Mouse (Mus musculus): ENCODE data around the gene C2. TPM values are rescaled to one million over a fixed set of nuclear protein-coding genes. Genes with fewer than 3 reads are reported as not detected.
A peak's percentile ranks its signal among the peaks of the same experiment; 100 is the strongest.

C2 gene
- polyA plus RNA-seq, 1 experiment from 2014 or later = 0.94 TPM

GRCm38 (mm10) chr17:34899890-34900243 is 1.8 kb upstream of the C2 start:
- H3K4me3 ChIP-seq (ENCODE audit: low read depth, low read length) = peak overlapping the region; percentile 78
- peaks cover 23% of the 10 kb centered on the region; the same call in 1 of the 2 replicates for H3K4me1 ChIP-seq (ENCODE audit: control insufficient read depth, insufficient read depth, low read length)
- H3K27ac ChIP-seq (ENCODE audit: low read depth, low read length) = peak overlapping the region; percentile 90
- H3K4me2 ChIP-seq = peak overlapping the region; percentile 93
- peak overlapping the region; percentile 98 for H3K9ac ChIP-seq (ENCODE audit: low read depth, low read length)
- H3K27me3 ChIP-seq (ENCODE audit: control insufficient read depth, insufficient read depth, low read length) = no peaks in the 10 kb centered on the region
- 5% methylated on average over 5 of the region's 5 CpGs for WGBS (ENCODE audit: insufficient replicate concordance)
- ATAC-seq (replicated peaks; ENCODE audit: insufficient number of reproducible peaks, low FRiP score, low TSS enrichment) = no peak
- peaks cover 15% of the 10 kb centered on the region for H3K36me3 ChIP-seq (ENCODE audit: control insufficient read depth, insufficient read depth, low read length)
- no peaks in the 10 kb centered on the region for H3K9me3 ChIP-seq (replicated peaks; ENCODE audit: control insufficient read depth, low read length)

GRCm38 (mm10) chr17:34899053-34899889 is 1.2 kb upstream of the C2 start:
- under 1% methylated on average over 39 of the region's 45 CpGs for WGBS (ENCODE audit: insufficient replicate concordance)
- Histone ChIP-seq H3K27ac (ENCODE audit: low read depth, low read length) (peak overlapping the region; percentile 90), H3K4me2 (peak overlapping the region; percentile 93), H3K4me3 (ENCODE audit: low read depth, low read length) (peak overlapping the region; percentile 78), H3K9ac (ENCODE audit: low read depth, low read length) (peak overlapping the region; percentile 98), H3K9me3 (replicated peaks; ENCODE audit: control insufficient read depth, low read length) (no peaks in the 10 kb centered on the region), H3K36me3 (ENCODE audit: control insufficient read depth, insufficient read depth, low read length) (peaks cover 15% of the 10 kb centered on the region), H3K4me1 (ENCODE audit: control insufficient read depth, insufficient read depth, low read length) (peaks cover 24% of the 10 kb centered on the region; the same call in 1 of the 2 replicates), H3K27me3 (ENCODE audit: control insufficient read depth, insufficient read depth, low read length) (no peaks in the 10 kb centered on the region)
- no peak for ATAC-seq (replicated peaks; ENCODE audit: insufficient number of reproducible peaks, low FRiP score, low TSS enrichment)

- ATAC-seq (replicated peaks; ENCODE audit: insufficient number of reproducible peaks, low FRiP score, low TSS enrichment) = no peak
- H3K27ac ChIP-seq (ENCODE audit: low read depth, low read length) = peak overlapping the region; percentile 90
- peaks cover 15% of the 10 kb centered on the region for H3K36me3 ChIP-seq (ENCODE audit: control insufficient read depth, insufficient read depth, low read length)
- H3K27me3 ChIP-seq (ENCODE audit: control insufficient read depth, insufficient read depth, low read length) = no peaks in the 10 kb centered on the region
- peak overlapping the region; percentile 98 for H3K9ac ChIP-seq (ENCODE audit: low read depth, low read length)
- peak overlapping the region; percentile 78 for H3K4me3 ChIP-seq (ENCODE audit: low read depth, low read length)
- WGBS (ENCODE audit: insufficient replicate concordance) = under 1% methylated on average over 16 of the region's 47 CpGs
- H3K4me1 ChIP-seq (ENCODE audit: control insufficient read depth, insufficient read depth, low read length) = peaks cover 26% of the 10 kb centered on the region
- H3K9me3 ChIP-seq (replicated peaks; ENCODE audit: control insufficient read depth, low read length) = no peaks in the 10 kb centered on the region
- H3K4me2 ChIP-seq = peak overlapping the region; percentile 93
Measured at GRCm38 (mm10) chr17:34898706-34899052, 614 bp upstream of the C2 start.

- Histone ChIP-seq H3K9ac (ENCODE audit: low read depth, low read length) (peak overlapping the region; percentile 98), H3K9me3 (replicated peaks; ENCODE audit: control insufficient read depth, low read length) (no peaks in the 10 kb centered on the region), H3K27me3 (ENCODE audit: control insufficient read depth, insufficient read depth, low read length) (no peaks in the 10 kb centered on the region), H3K4me2 (peak overlapping the region; percentile 93), H3K36me3 (ENCODE audit: control insufficient read depth, insufficient read depth, low read length) (peaks cover 11% of the 10 kb centered on the region), H3K27ac (ENCODE audit: low read depth, low read length) (peak overlapping the region; percentile 90), H3K4me1 (ENCODE audit: control insufficient read depth, insufficient read depth, low read length) (peaks cover 29% of the 10 kb centered on the region), H3K4me3 (ENCODE audit: low read depth, low read length) (peak overlapping the region; percentile 78)
- ATAC-seq (replicated peaks; ENCODE audit: insufficient number of reproducible peaks, low FRiP score, low TSS enrichment) = no peak
- WGBS (ENCODE audit: insufficient replicate concordance) = 10% methylated on average over 10 of the region's 10 CpGs
Measured at GRCm38 (mm10) chr17:34897373-34898159, 499 bp downstream of the C2 start.

GRCm38 (mm10) chr17:34896366-34896765 is 1.7 kb downstream of the C2 start:
- Histone ChIP-seq H3K9ac (ENCODE audit: low read depth, low read length) (no peak overlapping the region), H3K4me1 (ENCODE audit: control insufficient read depth, insufficient read depth, low read length) (peaks cover 29% of the 10 kb centered on the region), H3K27ac (ENCODE audit: low read depth, low read length) (no peak overlapping the region), H3K4me2 (no peak overlapping the region), H3K36me3 (ENCODE audit: control insufficient read depth, insufficient read depth, low read length) (peaks cover 9% of the 10 kb centered on the region), H3K4me3 (ENCODE audit: low read depth, low read length) (no peak overlapping the region), H3K9me3 (replicated peaks; ENCODE audit: control insufficient read depth, low read length) (no peaks in the 10 kb centered on the region), H3K27me3 (ENCODE audit: control insufficient read depth, insufficient read depth, low read length) (no peaks in the 10 kb centered on the region)
- no peak for ATAC-seq (replicated peaks; ENCODE audit: insufficient number of reproducible peaks, low FRiP score, low TSS enrichment)
- WGBS (ENCODE audit: insufficient replicate concordance) = 84% methylated on average over 17 of the region's 17 CpGs

- WGBS (ENCODE audit: insufficient replicate concordance) = 93% methylated on average over 15 of the region's 15 CpGs
- Histone ChIP-seq H3K27me3 (ENCODE audit: control insufficient read depth, insufficient read depth, low read length) (no peaks in the 10 kb centered on the region), H3K36me3 (ENCODE audit: control insufficient read depth, insufficient read depth, low read length) (peaks cover 9% of the 10 kb centered on the region), H3K4me1 (ENCODE audit: control insufficient read depth, insufficient read depth, low read length) (peaks cover 29% of the 10 kb centered on the region), H3K4me2 (peak overlapping the region; percentile 92), H3K4me3 (ENCODE audit: low read depth, low read length) (peak overlapping the region; percentile 95; the same call in 1 of the 2 replicates), H3K9me3 (replicated peaks; ENCODE audit: control insufficient read depth, low read length) (no peaks in the 10 kb centered on the region), H3K27ac (ENCODE audit: low read depth, low read length) (no peak overlapping the region), H3K9ac (ENCODE audit: low read depth, low read length) (no peak overlapping the region)
- ATAC-seq (replicated peaks; ENCODE audit: insufficient number of reproducible peaks, low FRiP score, low TSS enrichment) = no peak
Measured at GRCm38 (mm10) chr17:34895724-34896123, 2.3 kb downstream of the C2 start.

- Histone ChIP-seq H3K27me3 (ENCODE audit: control insufficient read depth, insufficient read depth, low read length) (no peaks in the 10 kb centered on the region), H3K27ac (ENCODE audit: low read depth, low read length) (peak overlapping the region; percentile 89), H3K4me1 (ENCODE audit: control insufficient read depth, insufficient read depth, low read length) (peaks cover 29% of the 10 kb centered on the region), H3K36me3 (ENCODE audit: control insufficient read depth, insufficient read depth, low read length) (peaks cover 9% of the 10 kb centered on the region), H3K4me3 (ENCODE audit: low read depth, low read length) (peak overlapping the region; percentile 95), H3K4me2 (peak overlapping the region; percentile 92), H3K9me3 (replicated peaks; ENCODE audit: control insufficient read depth, low read length) (no peaks in the 10 kb centered on the region), H3K9ac (ENCODE audit: low read depth, low read length) (peak overlapping the region; percentile 96)
- WGBS (ENCODE audit: insufficient replicate concordance) = 10% methylated on average over 51 of the region's 51 CpGs
- ATAC-seq (replicated peaks; ENCODE audit: insufficient number of reproducible peaks, low FRiP score, low TSS enrichment) = peak; percentile 6; the same call in 1 of the 2 replicates
Measured at GRCm38 (mm10) chr17:34894801-34895530, 3.1 kb downstream of the C2 start.

GRCm38 (mm10) chr17:34894074-34894597 is 3.9 kb downstream of the C2 start:
- Histone ChIP-seq H3K4me2 (peak overlapping the region; percentile 92), H3K36me3 (ENCODE audit: control insufficient read depth, insufficient read depth, low read length) (peaks cover 9% of the 10 kb centered on the region), H3K4me3 (ENCODE audit: low read depth, low read length) (peak overlapping the region; percentile 95), H3K9ac (ENCODE audit: low read depth, low read length) (peak overlapping the region; percentile 96), H3K4me1 (ENCODE audit: control insufficient read depth, insufficient read depth, low read length) (peaks cover 29% of the 10 kb centered on the region), H3K27me3 (ENCODE audit: control insufficient read depth, insufficient read depth, low read length) (no peaks in the 10 kb centered on the region), H3K27ac (ENCODE audit: low read depth, low read length) (peak overlapping the region; percentile 89), H3K9me3 (replicated peaks; ENCODE audit: control insufficient read depth, low read length) (no peaks in the 10 kb centered on the region)
- peak; percentile 81 for ATAC-seq (replicated peaks; ENCODE audit: insufficient number of reproducible peaks, low FRiP score, low TSS enrichment)
- 2% methylated on average over 37 of the region's 51 CpGs for WGBS (ENCODE audit: insufficient replicate concordance)

All from heart, embryonic 11.5 days (tissue).